Mouse (Mus musculus) liver, embryonic 14.5 days (tissue): ENCODE measurements around the gene Gpatch3. TPM values are rescaled to one million over a fixed set of nuclear protein-coding genes. Genes with fewer than 3 reads are reported as not detected.

Source experiments
- ATAC-seq: fragments of 200-750 bp; cut with Nextera tagmentation; 2 replicates; pipeline ENCODE4 v1.8.0; 2017; ENCODE audit warnings: moderate number of reproducible peaks, mild to moderate bottlenecking, moderate library complexity; ENCODE audit not compliant: insufficient read depth
- DNase-seq, 3 experiments: peaks; one replicate each; pipeline ENCODE4 v3.0.0-alpha.2; 2012 to 2013; ENCODE audit warnings: low read depth in 3 of 3, low spot score in 3 of 3
- H3K27ac ChIP-seq: fragments of 300-500 bp; sonication (generic); 2 replicates; pipeline ENCODE4 v1.5.1; 2014; ENCODE audit warnings: moderate library complexity, mild to moderate bottlenecking, control low read depth, inconsistent platforms
- H3K27me3 ChIP-seq: fragments of 300-500 bp; sonication (generic); 2 replicates; pipeline ENCODE4 v1.6.1; 2014; ENCODE audit warnings: mild to moderate bottlenecking, low read length, moderate library complexity; ENCODE audit not compliant: control insufficient read depth, insufficient read depth
- H3K36me3 ChIP-seq: fragments of 300-500 bp; sonication (generic); replicated peaks from 2 replicates; pipeline ENCODE4 v1.6.1; 2014; ENCODE audit warnings: low read depth; ENCODE audit not compliant: control insufficient read depth, insufficient read depth
- H3K4me1 ChIP-seq, 2 experiments: fragments of 200-500 bp in 1 of 2; fragments of 300-500 bp in 1 of 2; sonication (generic) in 1 of 2; replicated peaks; 2 replicates each; pipeline ENCODE4 v1.6.1; 2012 to 2014; ENCODE audit warnings: antibody characterized with exemption in 1 of 2, inconsistent platforms in 1 of 2, low read length in 1 of 2; ENCODE audit not compliant: control insufficient read depth in 2 of 2, insufficient read depth in 2 of 2
- H3K4me2 ChIP-seq: fragments of 300-500 bp; sonication (generic); 2 replicates; pipeline ENCODE4 v1.6.1; 2014; ENCODE audit warnings: low read depth, mild to moderate bottlenecking, control low read depth, moderate library complexity
- H3K4me3 ChIP-seq, 2 experiments: fragments of 200-500 bp in 1 of 2; fragments of 300-500 bp in 1 of 2; sonication (generic) in 1 of 2; 2 replicates each; pipeline ENCODE4 v1.5.1; 2012 to 2014; ENCODE audit warnings: low read depth in 2 of 2, low read length in 2 of 2, mild to moderate bottlenecking in 2 of 2, control low read depth in 1 of 2, inconsistent platforms in 1 of 2, moderate library complexity in 1 of 2; ENCODE audit not compliant: insufficient read depth in 1 of 2
- H3K9ac ChIP-seq: fragments of 300-500 bp; sonication (generic); replicated peaks from 2 replicates; pipeline ENCODE4 v1.6.1; 2014; ENCODE audit warnings: mild to moderate bottlenecking, control low read depth, moderate library complexity
- H3K9me3 ChIP-seq: fragments of 300-500 bp; sonication (generic); 2 replicates; pipeline ENCODE4 v1.6.1; 2016; ENCODE audit warnings: low read length, mixed read lengths; ENCODE audit not compliant: control insufficient read depth
- CTCF ChIP-seq: IDR thresholded peaks from 2 replicates; pipeline ENCODE4 v1.5.1; 2016; ENCODE audit warnings: antibody characterized with exemption, low read depth, control low read depth
- EP300 ChIP-seq: IDR thresholded peaks from 2 replicates; pipeline ENCODE4 v1.6.1; 2016; ENCODE audit warnings: antibody characterized with exemption, low read depth
- WGBS: fragments of 180-500 bp; shearing (Covaris S2); extraction: QIAGEN DNeasy Blood & Tissue Kit; methylation state at CpG from one replicate; pipeline ENCODE4 v1.1.7; 2014; ENCODE audit not compliant: insufficient replicate concordance; 5-methylcytosine and 5-hydroxymethylcytosine counted together
- polyA plus RNA-seq, 2 experiments: library from polyadenylated mRNA; depleted of rRNA in 1 of 2; stranded (reverse) in 1 of 2; unstranded in 1 of 2; fragments of >200 nt; fragmentation: Nextera tagmentation in 1 of 2; extraction: Ambion mirVana in 1 of 2; gene quantifications; 2 replicates each; pipeline versions ENCODE4 v1.2.1 to v1.2.3; 2012 to 2014

Gpatch3 gene
- polyA plus RNA-seq, 2 experiments, result 3.1 TPM

GRCm38 (mm10) chr4:133599116-133599515, 24.6 kb downstream of the Gpatch3 start:
- H3K36me3 ChIP-seq, result no peaks in the 10 kb centered on the region
- no peak for TF ChIP-seq EP300
- TF ChIP-seq CTCF, result no peak
- no peak overlapping the region for H3K27ac ChIP-seq
- ATAC-seq (no peak; the same call in 1 of the 2 replicates), DNase-seq (no peak)
- H3K4me3 ChIP-seq, result peak overlapping the region; percentile 33 to 54
- peaks cover 30% of the 10 kb centered on the region for H3K27me3 ChIP-seq
- H3K9ac ChIP-seq, result peak overlapping the region; percentile 18; the same call in 1 of the 2 replicates
- H3K4me1 ChIP-seq, result peaks cover 10 to 11% of the 10 kb centered on the region in 2 experiments
- 8% methylated on average over 7 of the region's 7 CpGs for WGBS
- H3K9me3 ChIP-seq, result no peaks in the 10 kb centered on the region
- peak overlapping the region; percentile 74 for H3K4me2 ChIP-seq

- Histone ChIP-seq H3K4me2 (peak overlapping the region; percentile 74), H3K4me1 (peaks cover 10 to 11% of the 10 kb centered on the region in 2 experiments), H3K9me3 (no peaks in the 10 kb centered on the region), H3K27me3 (peaks cover 30% of the 10 kb centered on the region), H3K27ac (no peak overlapping the region), H3K36me3 (no peaks in the 10 kb centered on the region), H3K9ac (peak overlapping the region; percentile 18; the same call in 1 of the 2 replicates), H3K4me3 (peak overlapping the region; percentile 33 to 54)
- ATAC-seq (peak; percentile 97), DNase-seq (peak; percentile 69 to 83 (median 71))
- TF ChIP-seq EP300, result no peak
- no peak for TF ChIP-seq CTCF
- WGBS, result under 1% methylated on average over 48 of the region's 50 CpGs
Measured at GRCm38 (mm10) chr4:133599571-133600073, 25.1 kb downstream of the Gpatch3 start.

GRCm38 (mm10) chr4:133600306-133600705, 25.8 kb downstream of the Gpatch3 start:
- DNase-seq (no peak), ATAC-seq (no peak)
- Histone ChIP-seq H3K4me2 (peak overlapping the region; percentile 74), H3K4me3 (peak overlapping the region in 1 of 2 experiments; percentile 54; a peak in 2 of 4 replicates), H3K9ac (no peak overlapping the region), H3K9me3 (no peaks in the 10 kb centered on the region), H3K4me1 (peaks cover 9 to 10% of the 10 kb centered on the region in 2 experiments), H3K36me3 (no peaks in the 10 kb centered on the region), H3K27ac (no peak overlapping the region), H3K27me3 (peaks cover 30% of the 10 kb centered on the region)
- 11% methylated on average over 9 of the region's 9 CpGs for WGBS
- TF ChIP-seq CTCF (no peak), EP300 (no peak)

- Histone ChIP-seq H3K4me1 (peaks cover 9 to 10% of the 10 kb centered on the region in 2 experiments), H3K4me3 (peak within 1 kb of the TSS; percentile 24 to 25; a peak in 1 of 4 replicates), H3K4me2 (peak within 1 kb of the TSS; percentile 30), H3K9ac (no peak within 1 kb of the TSS), H3K9me3 (no peaks in the 10 kb centered on the region), H3K27ac (no peak within 1 kb of the TSS), H3K27me3 (peaks cover 30% of the 10 kb centered on the region), H3K36me3 (no peaks in the 10 kb centered on the region)
- peak in 1 of 3 experiments; percentile 20 for DNase-seq
- no peak for ATAC-seq
- TF ChIP-seq CTCF (peak; percentile 82), EP300 (no peak)
- 3% methylated on average over 16 of the region's 16 CpGs for WGBS
Measured at GRCm38 (mm10) chr4:133601721-133602218, 27.2 kb downstream of the Gpatch3 start, which contains the start of gene Sfn. Gene Sfn, minus strand, starts transcription at chr4:133602168.

- no peak for TF ChIP-seq EP300
- no peak for TF ChIP-seq CTCF
- Histone ChIP-seq H3K4me1 (peaks cover 9 to 10% of the 10 kb centered on the region in 2 experiments), H3K27me3 (peaks cover 30% of the 10 kb centered on the region), H3K9me3 (no peaks in the 10 kb centered on the region), H3K4me2 (no peak overlapping the region), H3K36me3 (no peaks in the 10 kb centered on the region), H3K9ac (no peak overlapping the region), H3K27ac (no peak overlapping the region), H3K4me3 (no peak overlapping the region)
- DNase-seq (no peak), ATAC-seq (no peak)
- 72% methylated on average over 5 of the region's 5 CpGs for WGBS
Measured at GRCm38 (mm10) chr4:133603056-133603455, 28.5 kb downstream of the Gpatch3 start.
